Mouse (Mus musculus): ENCODE measurements around the gene Pla2g4b. TPM values are rescaled to one million over a fixed set of nuclear protein-coding genes. Genes with fewer than 3 reads are reported as not detected.

The Pla2g4b gene
- 1.4 and 1.9 TPM in 2 replicates for polyA plus RNA-seq (2014; fragmentation: Nextera tagmentation; extraction: Ambion mirVana)

DNA sequence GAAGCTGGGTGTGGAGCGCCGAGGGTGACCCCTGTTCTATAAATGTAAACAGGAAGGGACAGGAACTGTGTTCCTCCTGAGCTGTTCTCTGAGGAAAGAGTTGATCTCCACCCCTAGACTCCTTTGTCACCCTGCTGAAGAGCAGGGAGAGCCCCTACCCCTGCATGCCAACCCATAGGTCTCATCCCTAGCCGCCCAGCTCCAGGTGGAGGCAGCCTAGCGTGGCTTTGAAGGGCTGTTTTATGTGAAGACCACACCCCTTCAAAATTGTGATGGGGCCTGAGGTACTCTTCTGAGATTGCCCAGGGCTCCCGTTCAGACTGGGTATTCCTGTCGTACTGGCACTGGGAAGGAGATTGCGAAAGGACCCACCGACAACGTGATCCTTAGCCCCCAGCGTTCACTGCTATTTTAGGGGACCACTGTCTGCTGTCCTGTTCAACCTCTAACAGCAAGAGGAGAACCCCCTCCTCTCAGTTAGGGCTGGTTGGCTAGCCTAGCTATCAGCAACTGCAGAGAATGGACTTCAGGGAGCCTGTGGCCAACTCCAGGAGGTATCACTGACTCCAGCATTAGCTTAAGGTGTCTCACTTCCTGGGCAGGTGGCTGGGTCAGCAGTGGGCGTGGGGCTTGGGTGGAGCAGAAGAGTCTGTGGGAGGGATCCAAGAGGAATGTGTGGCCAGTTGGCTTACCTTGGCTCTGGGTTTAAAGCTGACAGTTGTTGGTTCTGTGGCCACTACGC, at the start of gene Pla2g4b:
Pla2g4b (plus strand) TSS at position 692 of the 742 bp plus-strand sequence.
- no peak within 1 kb of the TSS for H3K27ac ChIP-seq (replicated peaks; ENCODE audit: low read depth, low read length)
- H3K9ac ChIP-seq (ENCODE audit: low read length) = no peak within 1 kb of the TSS
- no peak within 1 kb of the TSS for H3K4me2 ChIP-seq (ENCODE audit: low read depth, severe bottlenecking)
- 90% methylated on average over 12 of the region's 12 CpGs for WGBS
- no peaks in the 10 kb centered on the region for H3K4me1 ChIP-seq (ENCODE audit: control insufficient read depth, insufficient read depth, low read length)
- peaks cover 14% of the 10 kb centered on the region; the same call in 1 of the 2 replicates for H3K36me3 ChIP-seq (ENCODE audit: control insufficient read depth, insufficient read depth, low read length)
- no peak within 1 kb of the TSS for H3K4me3 ChIP-seq (ENCODE audit: low read depth, low read length)
- H3K27me3 ChIP-seq (ENCODE audit: control insufficient read depth, insufficient read depth, low read length) = no peaks in the 10 kb centered on the region
- no peak for ATAC-seq (ENCODE audit: insufficient number of reproducible peaks, low FRiP score, low TSS enrichment, low read depth)
- no peaks in the 10 kb centered on the region for H3K9me3 ChIP-seq (ENCODE audit: control insufficient read depth, low read length)
- DNase-seq (ENCODE audit: low spot score) = no peak

DNA sequence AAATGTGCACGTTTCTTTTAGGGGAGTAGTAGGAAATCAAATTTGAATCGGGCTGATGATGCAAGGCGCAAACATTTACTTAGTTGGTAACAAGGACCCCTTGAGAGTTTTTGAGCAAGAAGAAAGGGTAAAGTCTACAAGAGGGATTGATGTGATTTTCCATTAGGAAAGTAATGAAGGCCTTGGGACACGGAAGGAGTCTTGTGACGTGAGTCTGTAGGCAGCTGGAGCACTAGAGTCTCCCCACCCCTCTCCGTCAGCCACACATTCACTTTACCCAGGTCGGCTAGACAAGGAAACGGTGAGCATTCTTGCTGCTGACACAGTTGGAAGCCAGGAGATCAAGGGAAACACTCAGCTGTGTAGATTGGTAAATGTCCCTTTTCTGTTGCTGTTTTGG, 47.3 kb upstream of the Pla2g4b start:
- Histone ChIP-seq H3K4me1 (ENCODE audit: control insufficient read depth, insufficient read depth, low read length) (no peaks in the 10 kb centered on the region), H3K9ac (ENCODE audit: low read length) (no peak overlapping the region), H3K4me3 (ENCODE audit: low read depth, low read length) (no peak overlapping the region), H3K27ac (replicated peaks; ENCODE audit: low read depth, low read length) (no peak overlapping the region), H3K36me3 (ENCODE audit: control insufficient read depth, insufficient read depth, low read length) (no peaks in the 10 kb centered on the region), H3K4me2 (ENCODE audit: low read depth, severe bottlenecking) (no peak overlapping the region), H3K9me3 (ENCODE audit: control insufficient read depth, low read length) (no peaks in the 10 kb centered on the region), H3K27me3 (ENCODE audit: control insufficient read depth, insufficient read depth, low read length) (no peaks in the 10 kb centered on the region)
- 76% methylated on average over 8 of the region's 8 CpGs for WGBS
- ATAC-seq (ENCODE audit: insufficient number of reproducible peaks, low FRiP score, low TSS enrichment, low read depth) (no peak), DNase-seq (ENCODE audit: low spot score) (no peak)

DNA sequence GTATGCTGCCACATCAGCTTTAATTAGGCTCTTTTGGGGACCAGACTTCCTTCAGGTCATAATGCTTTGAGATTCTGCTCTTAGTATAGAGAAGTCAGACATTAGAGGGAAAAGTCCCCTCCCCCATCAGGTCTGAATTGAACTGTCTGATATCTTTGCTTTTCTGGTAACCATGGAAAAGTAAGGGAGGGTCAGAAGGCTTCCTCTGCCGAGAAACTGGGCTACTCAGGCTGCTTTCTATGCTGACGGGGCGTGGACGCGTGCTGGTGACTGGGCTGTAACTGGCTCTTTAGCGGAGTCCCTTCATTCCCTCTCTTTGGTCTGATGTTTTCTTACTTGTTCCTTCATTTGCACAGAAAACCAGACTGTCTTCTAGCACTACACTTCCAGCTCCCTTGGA, 46.8 kb upstream of the Pla2g4b start:
- Histone ChIP-seq H3K9me3 (ENCODE audit: control insufficient read depth, low read length) (no peaks in the 10 kb centered on the region), H3K9ac (ENCODE audit: low read length) (no peak overlapping the region), H3K4me3 (ENCODE audit: low read depth, low read length) (no peak overlapping the region), H3K27me3 (ENCODE audit: control insufficient read depth, insufficient read depth, low read length) (no peaks in the 10 kb centered on the region), H3K27ac (replicated peaks; ENCODE audit: low read depth, low read length) (no peak overlapping the region), H3K4me2 (ENCODE audit: low read depth, severe bottlenecking) (no peak overlapping the region), H3K36me3 (ENCODE audit: control insufficient read depth, insufficient read depth, low read length) (no peaks in the 10 kb centered on the region), H3K4me1 (ENCODE audit: control insufficient read depth, insufficient read depth, low read length) (no peaks in the 10 kb centered on the region)
- no peak for DNase-seq (ENCODE audit: low spot score)
- no peak for ATAC-seq (ENCODE audit: insufficient number of reproducible peaks, low FRiP score, low TSS enrichment, low read depth)
- 83% methylated on average over 6 of the region's 6 CpGs for WGBS

DNA sequence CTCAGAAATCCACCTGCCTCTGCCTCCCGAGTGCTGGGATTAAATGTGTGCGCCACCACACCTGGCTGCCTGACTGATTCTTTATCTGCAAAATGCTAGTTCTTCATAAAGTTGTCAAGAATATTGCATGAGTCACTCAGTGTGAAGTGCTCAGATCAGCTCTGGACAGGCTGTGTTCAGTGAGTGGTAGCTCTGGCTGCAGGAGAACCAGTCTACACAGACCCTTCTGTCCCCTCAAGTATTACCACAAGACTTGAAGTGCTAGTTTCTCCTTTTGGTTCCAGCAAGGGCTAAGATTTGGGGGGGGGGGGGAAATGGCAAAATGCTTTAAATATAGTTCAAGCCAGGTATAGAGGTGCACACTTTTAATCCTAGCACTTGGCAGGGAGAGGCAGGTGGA, 45.8 kb upstream of the Pla2g4b start:
- no peaks in the 10 kb centered on the region for H3K4me1 ChIP-seq (ENCODE audit: control insufficient read depth, insufficient read depth, low read length)
- no peak overlapping the region for H3K9ac ChIP-seq (ENCODE audit: low read length)
- H3K4me3 ChIP-seq (ENCODE audit: low read depth, low read length) = no peak overlapping the region
- H3K4me2 ChIP-seq (ENCODE audit: low read depth, severe bottlenecking) = no peak overlapping the region
- H3K9me3 ChIP-seq (ENCODE audit: control insufficient read depth, low read length) = no peaks in the 10 kb centered on the region
- ATAC-seq (ENCODE audit: insufficient number of reproducible peaks, low FRiP score, low TSS enrichment, low read depth) = no peak
- WGBS = 94% methylated on average over 2 of the region's 2 CpGs
- H3K27ac ChIP-seq (replicated peaks; ENCODE audit: low read depth, low read length) = no peak overlapping the region
- no peak for DNase-seq (ENCODE audit: low spot score)
- H3K36me3 ChIP-seq (ENCODE audit: control insufficient read depth, insufficient read depth, low read length) = no peaks in the 10 kb centered on the region
- no peaks in the 10 kb centered on the region for H3K27me3 ChIP-seq (ENCODE audit: control insufficient read depth, insufficient read depth, low read length)

DNA sequence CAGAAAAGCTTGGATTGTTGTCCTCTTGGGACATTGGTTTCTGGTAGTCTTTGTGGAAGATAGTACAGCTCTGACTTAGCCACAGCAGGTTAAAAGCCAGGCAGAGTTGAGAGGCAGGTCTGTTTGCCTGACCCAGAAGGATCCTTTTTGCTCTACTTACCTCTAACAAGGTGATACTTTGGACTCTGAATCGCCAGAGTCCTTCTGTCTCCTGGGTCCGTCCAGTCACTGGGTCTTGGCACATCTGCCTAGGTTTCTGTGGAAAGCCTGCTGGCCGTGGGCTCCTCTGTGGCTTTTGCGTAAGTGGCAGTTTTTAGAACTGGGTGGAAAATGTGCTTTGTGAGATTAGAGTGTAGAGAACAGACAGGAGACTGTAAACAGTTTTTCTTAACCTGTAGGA, 44.3 kb upstream of the Pla2g4b start:
- Histone ChIP-seq H3K9me3 (ENCODE audit: control insufficient read depth, low read length) (no peaks in the 10 kb centered on the region), H3K27ac (replicated peaks; ENCODE audit: low read depth, low read length) (no peak overlapping the region), H3K27me3 (ENCODE audit: control insufficient read depth, insufficient read depth, low read length) (no peaks in the 10 kb centered on the region), H3K36me3 (ENCODE audit: control insufficient read depth, insufficient read depth, low read length) (no peaks in the 10 kb centered on the region), H3K4me2 (ENCODE audit: low read depth, severe bottlenecking) (no peak overlapping the region), H3K9ac (ENCODE audit: low read length) (no peak overlapping the region), H3K4me1 (ENCODE audit: control insufficient read depth, insufficient read depth, low read length) (no peaks in the 10 kb centered on the region), H3K4me3 (ENCODE audit: low read depth, low read length) (no peak overlapping the region)
- 92% methylated on average over 4 of the region's 4 CpGs for WGBS
- no peak for DNase-seq (ENCODE audit: low spot score)
- no peak for ATAC-seq (ENCODE audit: insufficient number of reproducible peaks, low FRiP score, low TSS enrichment, low read depth)

DNA sequence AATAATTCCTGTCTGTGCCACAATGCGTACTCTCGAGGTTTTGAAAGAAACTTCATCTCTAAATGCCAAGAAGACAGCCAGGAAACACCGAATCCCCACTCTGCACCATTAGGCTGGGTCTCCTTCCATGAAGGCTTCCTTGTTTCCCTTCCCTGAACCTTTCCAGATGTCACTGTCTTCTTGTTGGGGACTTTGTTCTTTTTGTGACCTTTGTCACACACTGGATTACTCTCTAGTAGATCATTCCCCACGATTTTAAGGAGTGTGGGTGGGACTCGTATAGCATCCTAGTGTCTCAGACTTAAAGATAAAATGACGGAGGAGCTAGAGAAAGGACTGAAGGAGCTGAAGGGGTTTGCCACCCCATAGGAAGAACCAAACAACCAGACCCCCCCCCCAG, 42.3 kb upstream of the Pla2g4b start:
- H3K4me2 ChIP-seq (ENCODE audit: low read depth, severe bottlenecking) = no peak overlapping the region
- no peaks in the 10 kb centered on the region for H3K9me3 ChIP-seq (ENCODE audit: control insufficient read depth, low read length)
- no peaks in the 10 kb centered on the region for H3K36me3 ChIP-seq (ENCODE audit: control insufficient read depth, insufficient read depth, low read length)
- no peak overlapping the region for H3K4me3 ChIP-seq (ENCODE audit: low read depth, low read length)
- H3K9ac ChIP-seq (ENCODE audit: low read length) = no peak overlapping the region
- DNase-seq (ENCODE audit: low spot score) = no peak
- no peak overlapping the region for H3K27ac ChIP-seq (replicated peaks; ENCODE audit: low read depth, low read length)
- H3K4me1 ChIP-seq (ENCODE audit: control insufficient read depth, insufficient read depth, low read length) = peaks cover 8% of the 10 kb centered on the region
- H3K27me3 ChIP-seq (ENCODE audit: control insufficient read depth, insufficient read depth, low read length) = no peaks in the 10 kb centered on the region
- ATAC-seq (ENCODE audit: insufficient number of reproducible peaks, low FRiP score, low TSS enrichment, low read depth) = no peak
- 83% methylated on average over 6 of the region's 6 CpGs for WGBS

DNA sequence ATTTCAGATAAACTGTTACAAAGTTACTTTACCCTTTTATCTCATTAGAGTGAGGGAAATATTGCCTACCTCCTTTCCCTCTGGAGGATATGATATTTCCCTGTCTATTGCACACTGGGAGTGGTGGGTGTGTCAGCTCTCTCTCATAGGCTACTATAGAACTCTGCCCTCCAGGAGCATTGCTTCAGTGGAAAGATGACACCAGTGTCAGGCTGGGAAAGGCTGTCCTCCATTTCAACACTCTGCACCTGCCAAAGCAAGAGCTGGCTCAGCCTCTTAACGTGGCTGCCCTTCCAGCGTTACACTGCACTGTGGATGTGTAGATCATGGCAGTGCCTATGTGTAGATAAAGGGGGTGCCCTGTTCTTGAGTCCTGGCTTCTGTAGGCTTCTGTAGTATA, 40.9 kb upstream of the Pla2g4b start:
- H3K36me3 ChIP-seq (ENCODE audit: control insufficient read depth, insufficient read depth, low read length) = no peaks in the 10 kb centered on the region
- H3K4me2 ChIP-seq (ENCODE audit: low read depth, severe bottlenecking) = no peak overlapping the region
- DNase-seq (ENCODE audit: low spot score) (no peak), ATAC-seq (ENCODE audit: insufficient number of reproducible peaks, low FRiP score, low TSS enrichment, low read depth) (no peak)
- H3K4me1 ChIP-seq (ENCODE audit: control insufficient read depth, insufficient read depth, low read length) = peaks cover 10% of the 10 kb centered on the region
- no peak overlapping the region for H3K27ac ChIP-seq (replicated peaks; ENCODE audit: low read depth, low read length)
- no peak overlapping the region for H3K9ac ChIP-seq (ENCODE audit: low read length)
- no peak overlapping the region for H3K4me3 ChIP-seq (ENCODE audit: low read depth, low read length)
- H3K9me3 ChIP-seq (ENCODE audit: control insufficient read depth, low read length) = no peaks in the 10 kb centered on the region
- no peaks in the 10 kb centered on the region for H3K27me3 ChIP-seq (ENCODE audit: control insufficient read depth, insufficient read depth, low read length)
- WGBS = 77% methylated on average over 2 of the region's 2 CpGs

DNA sequence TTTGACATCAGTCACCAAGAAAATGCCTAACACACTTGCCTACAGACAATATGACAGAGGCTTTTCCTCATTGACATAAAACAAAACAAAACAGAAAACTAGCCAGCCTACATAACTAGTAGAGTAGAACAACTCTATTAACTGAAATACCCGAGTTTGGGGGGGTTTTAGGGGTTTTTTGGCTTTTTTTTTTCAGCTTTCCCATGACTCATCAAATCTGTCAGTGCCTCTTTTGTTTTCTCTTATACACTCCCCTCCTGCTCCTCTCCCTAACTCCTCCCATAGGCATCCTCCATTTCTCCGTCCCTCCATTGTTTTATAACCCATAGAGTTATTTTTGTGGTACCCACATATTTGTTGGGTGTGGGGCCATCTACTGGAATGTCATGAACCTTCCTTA, 39.7 kb upstream of the Pla2g4b start:
- no peaks in the 10 kb centered on the region for H3K27me3 ChIP-seq (ENCODE audit: control insufficient read depth, insufficient read depth, low read length)
- H3K9me3 ChIP-seq (ENCODE audit: control insufficient read depth, low read length) = no peaks in the 10 kb centered on the region
- DNase-seq (ENCODE audit: low spot score) = no peak
- no peak overlapping the region for H3K9ac ChIP-seq (ENCODE audit: low read length)
- no peak overlapping the region for H3K4me2 ChIP-seq (ENCODE audit: low read depth, severe bottlenecking)
- peaks cover 10% of the 10 kb centered on the region for H3K4me1 ChIP-seq (ENCODE audit: control insufficient read depth, insufficient read depth, low read length)
- no peak for ATAC-seq (ENCODE audit: insufficient number of reproducible peaks, low FRiP score, low TSS enrichment, low read depth)
- no peaks in the 10 kb centered on the region for H3K36me3 ChIP-seq (ENCODE audit: control insufficient read depth, insufficient read depth, low read length)
- WGBS = 67% methylated on average over 2 of the region's 2 CpGs
- no peak overlapping the region for H3K27ac ChIP-seq (replicated peaks; ENCODE audit: low read depth, low read length)
- H3K4me3 ChIP-seq (ENCODE audit: low read depth, low read length) = no peak overlapping the region

DNA sequence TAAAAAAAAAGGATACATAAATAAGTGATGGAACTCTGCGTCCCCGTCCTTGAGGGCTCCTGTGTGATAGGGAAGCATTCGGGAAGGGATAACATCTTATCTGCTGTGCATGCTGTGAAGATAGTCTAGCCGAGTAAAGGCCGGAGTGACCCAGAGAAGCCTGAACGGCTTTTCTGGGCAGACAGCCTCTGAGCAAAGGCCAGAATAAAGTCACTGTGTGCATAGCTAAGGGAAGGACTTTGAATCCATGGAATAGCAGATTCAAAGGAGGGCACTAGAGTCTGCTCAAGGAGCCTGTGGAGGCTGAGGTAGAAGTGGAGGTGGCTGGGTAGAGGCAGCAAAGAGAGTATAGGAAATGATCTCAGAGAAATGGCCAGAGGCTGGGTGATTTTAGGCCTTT, 38.4 kb upstream of the Pla2g4b start:
- DNase-seq (ENCODE audit: low spot score) = no peak
- peaks cover 10% of the 10 kb centered on the region for H3K4me1 ChIP-seq (ENCODE audit: control insufficient read depth, insufficient read depth, low read length)
- ATAC-seq (ENCODE audit: insufficient number of reproducible peaks, low FRiP score, low TSS enrichment, low read depth) = no peak
- no peak overlapping the region for H3K4me2 ChIP-seq (ENCODE audit: low read depth, severe bottlenecking)
- H3K4me3 ChIP-seq (ENCODE audit: low read depth, low read length) = no peak overlapping the region
- 90% methylated on average over 6 of the region's 6 CpGs for WGBS
- no peaks in the 10 kb centered on the region for H3K27me3 ChIP-seq (ENCODE audit: control insufficient read depth, insufficient read depth, low read length)
- H3K27ac ChIP-seq (replicated peaks; ENCODE audit: low read depth, low read length) = no peak overlapping the region; the same call in 1 of the 2 replicates
- H3K36me3 ChIP-seq (ENCODE audit: control insufficient read depth, insufficient read depth, low read length) = no peaks in the 10 kb centered on the region
- no peaks in the 10 kb centered on the region for H3K9me3 ChIP-seq (ENCODE audit: control insufficient read depth, low read length)
- H3K9ac ChIP-seq (ENCODE audit: low read length) = no peak overlapping the region
